Mouse (Mus musculus): ENCODE results near the gene 4930579F01Rik. TPM values are rescaled to one million over a fixed set of nuclear protein-coding genes. Genes with fewer than 3 reads are reported as not detected.
"Not testable (repeated sequence)": the region's sequence is repeated elsewhere in the genome, so short reads cannot be mapped to it uniquely, and the experiment has no call there.

The 4930579F01Rik gene
- total RNA-seq, 1 experiment from 2014 or later: 0.24 TPM

DNA sequence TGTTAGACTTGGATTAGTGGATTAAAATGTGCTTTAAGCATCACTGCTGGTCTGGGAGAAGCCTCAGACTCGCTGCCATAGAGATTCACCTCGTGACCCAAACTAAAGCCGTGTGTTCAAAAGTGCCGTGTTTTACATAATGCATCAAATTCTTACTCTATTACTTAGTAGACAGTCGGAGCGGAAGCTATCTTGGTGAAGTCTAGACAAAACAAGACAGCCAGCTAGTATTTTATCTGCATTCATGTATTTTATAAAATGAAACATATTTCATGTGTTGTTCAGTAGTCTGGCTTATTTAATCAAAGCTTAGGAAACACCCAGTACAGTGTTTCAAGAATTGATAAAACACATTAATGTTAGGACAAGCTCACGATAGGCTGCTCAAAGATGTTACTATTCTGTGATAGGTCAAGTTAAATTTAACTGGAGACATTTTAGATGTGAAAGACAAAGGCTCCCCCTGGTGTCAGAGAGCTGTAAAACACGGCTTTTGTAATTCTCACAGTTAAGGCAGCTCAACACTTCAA is 48.9 kb downstream of the 4930579F01Rik start, which contains the start of gene Mttp:
TSS of gene Mttp (minus strand) at position 327 of the 530 bp plus-strand sequence.
- peak; percentile 50 for DNase-seq

DNA sequence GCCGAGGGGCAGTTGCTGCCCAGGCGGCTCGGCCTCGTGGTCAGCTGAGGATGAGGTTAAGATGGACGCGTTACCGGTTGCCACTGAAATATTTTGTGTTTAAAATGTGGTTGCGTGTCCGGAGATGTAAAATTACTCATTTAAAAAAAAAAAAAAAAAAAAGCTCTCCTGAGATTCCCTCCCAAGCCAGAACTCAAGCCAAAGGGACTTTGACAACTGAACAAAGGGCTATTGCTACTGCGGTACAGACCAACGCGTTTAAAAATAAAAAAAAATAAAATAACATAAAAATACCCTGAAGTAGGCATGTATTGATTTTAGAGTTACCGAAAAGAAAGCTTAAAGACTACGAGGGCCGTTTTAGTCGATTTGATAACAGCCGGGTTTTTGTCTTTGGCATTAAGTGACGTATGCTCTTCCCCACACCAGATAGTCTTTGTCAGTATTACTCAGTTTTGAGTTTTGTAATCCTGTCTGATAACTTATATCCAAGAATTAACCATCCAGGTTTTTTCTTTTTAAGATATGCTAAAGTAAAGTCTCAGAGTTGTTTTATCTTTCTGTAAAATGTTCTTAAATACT is 49.5 kb downstream of the 4930579F01Rik start:
- no peak for DNase-seq

DNA sequence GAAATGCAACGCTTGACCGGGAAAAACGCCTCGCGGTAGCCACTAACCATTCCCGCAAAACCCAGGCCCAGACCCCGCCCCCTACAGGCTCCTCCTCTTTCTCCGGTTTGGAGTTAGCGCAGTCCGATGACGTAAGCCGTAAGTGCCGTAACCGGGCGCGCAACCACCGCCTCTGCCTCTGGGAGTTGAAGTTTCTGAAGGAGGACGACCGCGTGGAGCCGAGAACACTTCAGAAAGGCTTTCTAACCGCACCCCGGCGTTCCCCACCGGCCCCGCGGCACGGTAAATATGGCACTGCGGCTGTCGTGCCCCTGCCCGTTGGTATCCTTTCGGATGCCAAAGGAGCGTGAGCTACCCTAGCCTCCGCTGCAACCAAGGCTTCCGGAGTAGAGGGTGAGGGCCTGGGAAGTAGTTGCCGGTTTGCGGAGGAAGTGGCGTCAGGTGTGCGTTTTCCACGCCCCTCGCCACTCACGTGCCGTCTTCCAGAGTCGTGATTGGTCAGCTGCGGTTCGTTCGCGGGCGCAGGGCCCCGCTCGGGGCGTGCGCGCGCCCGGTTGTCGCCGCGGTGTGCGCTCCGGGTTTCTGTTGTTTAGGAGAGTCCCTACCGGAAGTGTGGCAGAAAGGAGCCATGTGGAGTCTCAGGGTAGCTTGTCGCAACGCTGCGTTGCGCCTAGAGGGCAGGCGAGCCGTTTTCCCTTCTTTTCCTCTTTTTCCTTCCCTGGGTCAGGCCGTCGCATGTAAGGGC is 50.1 kb downstream of the 4930579F01Rik start, which contains the start of gene Trmt10a:
TSS of gene Trmt10a (plus strand) at position 134 of the 745 bp plus-strand sequence.
- DNase-seq: peak; percentile 97

DNA sequence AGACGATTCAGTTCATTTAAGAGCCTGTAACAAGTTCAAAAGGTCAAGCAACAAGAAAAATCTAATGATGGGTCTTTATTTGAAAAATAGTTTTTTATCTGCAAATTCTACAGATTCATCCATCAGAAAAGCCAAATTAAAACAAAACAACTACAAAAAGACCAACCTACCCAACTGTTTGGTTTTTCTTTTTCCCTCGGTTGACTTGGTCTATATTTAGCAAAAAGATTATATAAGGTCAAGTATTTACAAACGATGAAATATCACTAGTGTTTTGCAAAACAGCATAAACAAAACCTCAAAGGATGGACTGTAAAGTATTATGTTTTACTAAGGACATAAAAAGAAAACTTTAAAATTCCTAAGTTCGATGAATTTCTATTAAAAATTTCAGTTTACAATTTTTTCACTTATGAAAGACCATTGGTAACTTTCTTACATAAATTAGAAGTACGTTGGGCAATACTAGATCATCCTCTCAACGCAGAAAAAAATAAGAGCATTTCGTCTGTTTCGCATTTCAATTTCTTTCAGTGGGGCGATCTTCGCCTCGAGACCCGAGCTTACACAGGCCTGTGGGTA is 50.8 kb downstream of the 4930579F01Rik start:
- no peak for DNase-seq

DNA sequence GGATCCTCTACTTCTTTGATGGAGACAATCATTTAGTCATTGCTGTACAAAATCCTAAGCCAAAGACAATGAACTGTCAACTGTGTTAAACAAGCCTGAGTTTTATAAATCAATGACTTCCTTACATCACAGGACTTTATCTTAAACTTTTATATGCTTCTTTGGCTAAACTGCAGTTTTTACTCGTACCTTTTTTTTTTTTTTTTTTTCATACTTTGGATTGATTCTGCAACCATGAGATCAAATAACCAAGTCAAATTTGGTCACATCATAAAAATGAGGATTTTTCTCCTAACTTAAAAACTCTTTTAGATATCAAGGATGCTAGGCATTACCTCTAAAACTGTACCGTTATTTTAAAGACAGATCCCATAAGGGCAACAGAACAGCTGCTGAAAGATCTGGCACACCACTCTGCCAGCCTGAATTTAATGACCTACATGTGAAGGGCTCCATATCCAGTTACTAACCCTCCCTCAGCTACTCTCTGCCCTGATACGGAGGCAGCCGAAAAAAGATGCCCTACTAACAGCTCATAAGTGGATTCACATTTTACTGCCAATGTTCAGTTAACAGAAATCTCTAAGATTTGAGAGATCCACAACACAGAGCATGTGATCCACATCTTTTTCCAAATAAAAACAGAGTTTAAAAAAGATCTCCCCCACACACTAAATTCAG is 51.4 kb downstream of the 4930579F01Rik start:
- no peak for DNase-seq

DNA sequence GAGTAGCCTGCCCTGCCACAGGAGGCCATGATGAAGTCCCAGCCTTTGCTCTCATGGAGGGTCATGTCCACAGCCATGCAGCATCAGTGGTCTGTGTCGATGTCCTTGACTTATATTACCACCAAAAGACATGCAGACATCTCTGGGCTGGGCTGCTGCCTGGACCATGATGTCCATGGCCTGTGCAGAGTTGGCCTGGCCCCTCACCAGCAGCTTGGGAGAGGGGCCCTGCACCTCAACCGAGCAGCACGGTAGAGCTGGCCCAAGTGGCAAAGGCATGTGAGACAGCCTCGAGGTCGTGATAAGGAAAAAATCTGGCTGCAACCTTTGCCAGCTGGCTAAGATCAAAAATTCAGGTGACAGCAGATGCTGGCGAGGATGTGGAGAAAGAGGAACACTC is 54.0 kb downstream of the 4930579F01Rik start:
- DNase-seq: no peak

DNA sequence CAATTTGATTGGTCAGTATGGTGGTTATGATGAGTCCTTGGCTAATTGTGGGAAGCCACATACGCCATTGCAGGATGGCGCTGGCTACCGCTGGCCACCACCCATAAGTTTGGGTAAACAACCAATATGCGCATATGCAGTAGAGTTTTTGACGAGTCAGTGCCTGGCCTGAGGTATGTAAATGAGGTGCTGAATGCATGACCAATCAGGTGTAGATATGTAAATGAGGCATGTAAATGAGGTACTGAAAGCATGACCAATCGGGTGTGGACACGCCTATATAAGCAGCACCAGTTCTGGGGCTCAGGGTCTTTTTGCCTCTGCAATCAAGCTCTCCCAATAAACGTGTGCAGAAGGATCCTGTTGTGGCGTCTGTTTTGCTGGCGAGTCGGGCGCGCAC is 55.5 kb downstream of the 4930579F01Rik start:
- DNase-seq: not testable (repeated sequence)

DNA sequence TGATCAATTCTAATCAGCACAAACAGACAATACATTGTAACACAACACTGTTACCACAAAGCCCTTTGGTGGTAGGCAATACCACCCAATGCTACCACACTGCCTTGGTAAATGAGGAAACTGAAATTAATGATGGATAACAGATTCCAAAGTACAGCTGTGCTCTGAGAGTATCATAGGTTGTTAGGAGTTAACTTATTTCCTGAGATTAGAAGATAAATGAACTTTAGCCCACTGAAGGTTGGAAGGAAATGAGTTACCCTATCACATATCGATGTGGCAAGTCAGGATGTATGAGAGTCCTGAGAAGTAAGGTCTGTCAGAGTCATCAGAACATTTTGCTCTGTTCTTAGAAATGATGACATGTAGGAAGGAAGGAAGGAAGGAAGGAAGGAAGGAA is 59.1 kb downstream of the 4930579F01Rik start:
- DNase-seq: no peak

DNA sequence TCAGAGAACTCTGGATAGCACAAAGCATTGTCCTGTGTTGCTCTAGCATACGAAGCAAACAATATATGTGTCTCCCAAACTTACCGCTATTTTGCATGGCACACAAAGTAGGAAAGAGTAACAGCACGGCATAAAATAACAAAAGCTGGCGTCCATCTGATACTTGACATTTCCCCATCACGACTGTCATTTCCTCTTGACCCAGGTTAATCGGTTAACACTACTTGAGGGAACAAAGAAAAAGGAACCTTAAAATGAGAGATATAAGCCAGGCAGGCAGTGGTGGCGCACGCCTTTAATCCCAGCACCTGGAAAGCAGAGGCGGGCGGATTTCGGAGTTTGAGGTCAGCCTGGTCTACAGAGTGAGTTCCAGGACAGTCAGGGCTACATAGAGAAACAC is 59.7 kb downstream of the 4930579F01Rik start:
- DNase-seq: no peak

DNA sequence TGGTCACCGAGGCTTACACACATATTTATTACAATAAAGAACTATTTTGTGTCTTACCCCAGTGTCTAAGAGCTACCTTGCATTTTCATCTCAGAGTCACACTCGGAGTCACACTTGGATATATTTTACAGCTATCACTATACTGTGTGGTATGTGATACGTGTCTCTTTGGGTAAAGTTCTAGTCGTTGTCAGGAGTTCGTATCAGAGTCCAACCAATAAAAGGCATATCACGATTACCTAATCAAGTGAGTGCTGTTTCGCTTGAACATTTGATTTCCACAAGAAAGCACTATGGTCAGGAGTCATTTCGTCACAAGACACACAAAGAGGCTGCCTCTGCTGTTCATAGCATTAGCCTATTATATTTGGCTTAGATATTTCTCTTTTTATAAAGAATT is 60.2 kb downstream of the 4930579F01Rik start:
- DNase-seq: no peak

DNA sequence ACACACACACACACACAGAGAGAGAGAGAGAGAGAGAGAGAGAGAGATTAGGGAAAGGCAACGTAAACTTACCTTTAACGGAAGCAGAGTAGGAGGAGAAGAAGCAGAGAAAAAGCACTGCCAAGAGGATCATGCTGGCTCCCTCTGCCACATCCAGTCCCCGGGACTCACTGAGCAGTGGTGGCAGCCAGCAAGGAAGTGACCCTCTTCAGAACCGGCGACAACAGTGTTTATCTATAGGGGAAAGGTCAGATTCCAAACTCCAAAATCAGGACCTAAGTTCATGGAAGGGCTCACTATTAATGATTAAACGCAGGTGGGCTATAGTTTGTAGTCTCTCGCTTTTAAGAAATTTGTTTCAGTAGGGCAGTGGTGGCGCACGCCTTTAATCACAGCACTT is 62.5 kb downstream of the 4930579F01Rik start:
- no peak for DNase-seq

DNA sequence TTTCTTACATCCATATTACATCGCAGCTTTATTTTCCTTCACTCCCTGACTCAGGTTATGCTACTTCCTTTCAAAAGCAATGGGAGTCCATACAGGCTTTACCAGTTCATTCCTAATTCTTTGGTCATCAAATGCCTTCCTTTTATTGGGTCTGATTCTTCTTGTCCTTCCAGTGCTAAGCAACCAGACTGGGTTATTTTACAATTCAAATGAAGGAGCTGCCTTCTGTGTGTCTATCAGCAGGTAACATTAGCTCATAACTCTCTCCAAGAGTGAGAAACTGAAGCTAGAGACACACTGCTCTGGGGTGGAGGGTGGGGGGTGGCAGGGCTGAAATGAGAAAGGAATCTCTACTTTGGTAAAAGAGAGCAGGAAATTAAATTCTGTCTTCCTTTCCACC is 62.9 kb downstream of the 4930579F01Rik start:
- DNase-seq: no peak

DNA sequence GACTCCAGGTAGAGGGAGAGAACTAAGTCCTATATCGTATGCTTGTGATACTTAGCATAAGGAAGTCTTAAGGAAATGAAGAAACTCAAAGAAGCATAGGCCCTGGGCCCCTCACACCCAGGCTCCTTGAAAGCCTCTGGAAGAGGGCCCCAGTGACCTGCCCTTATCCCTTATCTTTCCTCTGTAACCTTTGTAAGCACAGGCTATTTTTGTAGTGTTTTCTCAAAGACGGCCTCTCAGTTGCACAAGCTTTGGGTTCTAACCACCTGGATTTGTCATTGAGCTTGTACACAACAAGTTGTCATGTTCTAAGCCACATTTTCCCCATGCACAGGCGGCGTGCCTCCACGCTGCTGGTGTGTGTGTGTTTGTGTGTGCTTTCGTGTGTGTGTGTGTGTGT is 64.5 kb downstream of the 4930579F01Rik start:
- DNase-seq: no peak

DNA sequence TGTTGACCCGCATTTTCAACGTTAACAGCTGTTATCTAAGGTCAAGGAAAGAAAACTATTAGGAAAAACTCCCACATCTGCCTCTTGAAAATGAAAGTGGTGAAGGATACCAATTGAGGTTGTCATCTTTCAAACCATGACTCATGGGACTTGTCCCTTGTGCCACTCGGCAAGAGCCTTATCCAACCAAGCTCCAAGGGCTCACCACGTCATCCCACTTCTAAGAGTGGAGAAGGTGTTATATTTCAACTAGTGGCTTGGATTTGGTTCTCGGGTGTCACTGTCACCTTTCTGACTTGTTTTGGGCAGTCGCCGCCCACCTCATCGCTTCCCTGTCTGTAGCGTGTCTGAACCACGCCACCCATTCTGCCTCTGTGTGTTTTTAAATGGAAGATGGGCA is 69.8 kb downstream of the 4930579F01Rik start:
- no peak for DNase-seq

DNA sequence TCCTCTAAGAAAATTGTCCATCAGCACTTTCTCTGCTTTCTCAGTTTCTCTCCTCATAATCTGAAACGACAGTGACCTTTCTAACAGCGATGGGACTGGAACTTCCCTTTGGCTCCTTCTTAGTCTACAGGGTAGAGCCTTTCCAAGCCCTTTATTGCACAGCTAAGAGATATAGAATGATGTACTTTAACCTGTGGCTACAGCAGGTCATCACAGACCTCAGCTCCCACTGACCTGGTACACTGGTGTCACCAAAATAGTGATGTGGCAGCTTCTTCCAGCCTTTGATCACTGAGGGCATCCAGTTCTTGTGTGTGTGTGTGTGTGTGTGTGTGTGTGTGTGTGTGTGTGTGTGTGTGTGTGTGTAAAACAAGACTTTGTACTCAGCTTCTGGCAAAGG is 72.2 kb downstream of the 4930579F01Rik start:
- no peak for DNase-seq

DNA sequence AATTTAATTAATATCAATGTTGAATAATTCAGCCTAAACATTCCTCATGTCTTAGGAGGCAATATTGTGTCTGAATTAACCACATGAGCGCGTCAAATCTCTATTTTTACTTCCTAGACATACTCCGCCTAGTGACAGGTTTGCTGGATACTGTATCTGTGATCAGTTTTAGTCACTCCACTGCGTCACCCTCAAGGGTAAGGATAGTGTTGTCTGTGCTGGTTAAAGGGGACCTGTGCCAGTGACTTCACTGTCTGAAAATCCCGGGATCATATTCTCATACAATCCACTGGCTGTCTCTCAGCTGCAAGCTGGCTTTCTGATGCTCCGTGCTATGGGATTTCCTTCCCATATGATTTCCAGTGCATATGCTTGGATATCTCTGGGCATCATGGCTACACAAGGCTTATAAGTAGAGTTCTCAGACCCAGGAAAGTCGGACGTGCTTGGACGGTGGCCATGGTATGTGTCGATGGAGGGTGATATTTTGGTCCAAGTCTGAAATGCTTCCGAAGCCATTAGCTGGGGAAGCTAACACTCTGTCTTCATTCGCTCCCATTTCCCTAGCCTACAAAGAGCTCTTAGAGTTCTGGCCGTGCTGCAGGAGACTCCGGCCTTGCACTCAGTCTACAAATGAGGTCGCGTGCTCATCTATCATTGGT is 74.0 kb downstream of the 4930579F01Rik start:
- no peak for DNase-seq

DNA sequence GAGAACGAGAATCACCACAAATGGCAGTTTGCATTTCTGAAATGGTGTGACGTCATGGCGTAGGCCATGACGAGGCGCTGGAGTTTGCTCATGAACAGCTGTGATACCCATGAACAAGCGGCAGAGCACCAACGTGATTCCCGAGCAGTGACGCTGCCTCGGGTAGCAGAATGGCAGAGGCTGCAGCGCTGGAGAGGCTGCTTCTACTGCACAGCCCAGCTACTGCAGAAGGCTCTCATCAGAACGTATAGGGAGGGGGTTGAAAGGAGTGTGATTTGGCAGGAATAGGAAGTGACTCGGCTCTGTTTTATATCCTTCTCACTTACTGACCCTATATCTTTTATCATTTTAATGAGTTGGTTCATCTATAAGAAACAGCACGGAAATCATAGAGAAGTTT is 74.8 kb downstream of the 4930579F01Rik start:
- DNase-seq: no peak

DNA sequence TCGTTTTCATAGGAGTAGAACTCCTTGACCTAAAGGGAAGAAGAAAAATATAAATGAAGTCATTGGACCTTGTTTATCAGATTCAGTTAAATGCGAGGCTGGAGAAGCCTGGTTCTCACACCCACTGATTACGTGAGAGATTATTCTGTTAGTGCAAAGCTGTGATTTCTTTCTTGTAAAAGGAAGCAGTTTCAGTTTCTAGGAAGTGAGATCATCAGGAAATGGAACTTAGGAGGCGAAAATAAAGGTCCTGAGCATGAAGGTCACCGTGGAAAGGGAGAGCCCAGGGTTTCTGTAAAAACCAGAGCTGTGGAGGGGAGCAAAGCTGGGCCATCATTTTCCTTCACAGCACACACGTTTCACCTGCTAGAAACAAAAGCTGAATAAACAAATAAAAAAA is 75.2 kb downstream of the 4930579F01Rik start:
- DNase-seq: no peak

DNA sequence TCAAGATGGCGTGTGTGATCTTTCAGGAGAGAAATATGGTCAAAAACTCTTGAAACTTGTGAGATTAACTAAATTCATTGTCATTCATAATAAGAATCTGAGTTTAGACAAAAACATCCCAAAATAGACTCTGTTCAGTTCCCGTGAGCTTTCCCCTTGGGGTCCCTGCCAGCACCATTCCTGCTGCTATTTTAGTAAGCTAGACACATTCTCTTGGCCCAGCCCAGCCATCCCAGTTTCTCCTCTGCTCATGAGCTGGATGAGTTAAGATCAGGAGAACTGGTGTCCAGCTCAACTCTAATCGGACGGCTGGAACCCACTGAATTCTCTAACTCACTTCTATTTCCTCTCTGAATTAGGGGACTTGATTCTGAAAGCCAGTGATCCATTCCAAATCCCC is 76.8 kb downstream of the 4930579F01Rik start:
- no peak for DNase-seq

DNA sequence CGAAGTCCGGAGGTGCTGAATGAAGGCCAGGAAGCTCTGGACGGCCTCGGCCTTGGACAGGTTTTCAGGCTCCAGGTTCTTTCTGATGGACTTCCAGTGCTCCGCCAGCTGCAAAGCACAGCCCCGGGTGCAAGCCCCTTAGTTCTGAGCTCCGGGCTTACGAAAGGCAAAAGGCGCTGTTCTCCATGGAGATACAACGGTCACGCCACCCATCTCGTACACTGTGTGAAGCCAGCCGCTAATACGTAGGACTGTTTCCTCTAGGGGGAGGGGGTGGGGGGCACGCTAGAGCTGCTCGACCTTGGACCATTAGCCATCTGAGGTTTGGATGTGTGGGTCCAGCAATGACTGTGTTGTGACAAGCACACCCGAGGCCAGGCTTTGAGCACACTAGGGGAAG is 79.5 kb downstream of the 4930579F01Rik start:
- DNase-seq: peak; percentile 14

Data from adrenal gland, postnatal 25 days (tissue).